Mouse (Mus musculus): ENCODE results near the gene Hdac11. TPM values are rescaled to one million over a fixed set of nuclear protein-coding genes. Genes with fewer than 3 reads are reported as not detected.

Gene Hdac11
- total and polyA plus RNA-seq, 3 experiments: 17.4 to 22.7 (median 18.4) TPM

DNA sequence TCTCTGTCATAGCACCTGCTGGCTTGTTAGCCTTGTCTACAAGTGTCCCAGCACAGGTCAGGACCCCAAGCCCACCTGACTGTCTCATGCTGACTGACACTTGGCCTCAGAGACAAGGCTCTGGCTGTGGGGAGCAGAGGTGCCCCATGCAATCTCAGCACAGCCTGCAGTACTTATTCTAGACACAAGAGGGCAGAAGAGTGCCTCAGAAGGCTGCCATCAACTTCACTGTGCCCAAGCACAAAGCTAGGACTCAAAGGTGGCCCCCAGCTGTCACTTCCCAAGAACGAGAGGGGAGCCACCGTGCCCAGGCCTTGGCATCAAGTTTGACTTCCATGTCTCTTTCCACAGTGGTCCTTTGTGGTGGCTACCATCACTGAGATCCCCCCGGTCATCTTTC lies 8.7 kb downstream of the Hdac11 start:
- peak; percentile 40; the same call in 1 of the 2 replicates for TF ChIP-seq EP300 (IDR thresholded peaks at IDR 0.05; ENCODE audit: insufficient read depth, low read depth, low read length)
- TF ChIP-seq POLR2A (IDR thresholded peaks at IDR 0.05; ENCODE audit: insufficient read depth, low read depth, low read length): no peak
- peak; percentile 99 for TF ChIP-seq CTCF (IDR thresholded peaks at IDR 0.05)
- WGBS: 42% methylated on average over 3 of the region's 3 CpGs
- H3K4me1 ChIP-seq (ENCODE audit: control insufficient read depth, insufficient read depth, low read length): no peaks in the 10 kb centered on the region
- no peak overlapping the region for H3K27ac ChIP-seq
- intact Hi-C loops (cut with DNase I): loop anchor here (1.0 to 2.0 kb wide), 3 partner anchors 112 to 250 kb away; no protein-coding TSS in a partner anchor
- no peaks in the 10 kb centered on the region for H3K27me3 ChIP-seq (ENCODE audit: control insufficient read depth, insufficient read depth, low read length)
- no peaks in the 10 kb centered on the region for H3K79me2 ChIP-seq (replicated peaks; ENCODE audit: control insufficient read depth, insufficient read depth, low read length)
- H3K9ac ChIP-seq (ENCODE audit: low read depth, low read length): no peak overlapping the region
- H3K36me3 ChIP-seq (ENCODE audit: control insufficient read depth, insufficient read depth, low read length): no peaks in the 10 kb centered on the region
- DNase-seq: peak; percentile 61 to 74
- H3K4me3 ChIP-seq: no peak overlapping the region

DNA sequence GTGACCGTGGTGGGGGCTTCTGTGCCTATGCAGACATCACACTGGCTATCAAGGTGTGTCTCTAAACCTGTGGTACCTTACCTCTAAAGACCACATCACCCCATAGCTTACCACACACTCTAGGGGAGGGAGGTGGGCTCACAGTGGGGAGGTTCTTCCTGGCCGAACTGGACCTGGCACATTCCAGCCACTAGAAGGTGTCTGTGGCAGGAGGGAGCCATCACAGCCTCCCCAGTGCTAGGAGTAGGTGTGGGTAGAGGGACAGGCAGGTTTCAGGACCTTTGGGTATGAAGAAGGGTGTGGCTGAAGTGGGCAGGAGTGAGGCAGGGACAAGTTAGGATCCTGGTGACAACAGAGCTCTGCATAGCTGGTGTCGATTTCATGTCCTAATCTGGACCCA lies 11.4 kb downstream of the Hdac11 start:
- no peak for TF ChIP-seq EP300 (IDR thresholded peaks at IDR 0.05; ENCODE audit: insufficient read depth, low read depth, low read length)
- TF ChIP-seq CTCF (IDR thresholded peaks at IDR 0.05): peak; percentile 27; the same call in 1 of the 2 replicates
- WGBS: 61% methylated on average over 3 of the region's 3 CpGs
- intact Hi-C loops (cut with DNase I): no loop called here
- no peaks in the 10 kb centered on the region for H3K4me1 ChIP-seq (ENCODE audit: control insufficient read depth, insufficient read depth, low read length)
- DNase-seq: no peak
- no peaks in the 10 kb centered on the region for H3K36me3 ChIP-seq (ENCODE audit: control insufficient read depth, insufficient read depth, low read length)
- no peak overlapping the region for H3K4me3 ChIP-seq
- no peaks in the 10 kb centered on the region for H3K27me3 ChIP-seq (ENCODE audit: control insufficient read depth, insufficient read depth, low read length)
- no peak overlapping the region for H3K27ac ChIP-seq
- no peak overlapping the region for H3K9ac ChIP-seq (ENCODE audit: low read depth, low read length)
- H3K79me2 ChIP-seq (replicated peaks; ENCODE audit: control insufficient read depth, insufficient read depth, low read length): no peaks in the 10 kb centered on the region

DNA sequence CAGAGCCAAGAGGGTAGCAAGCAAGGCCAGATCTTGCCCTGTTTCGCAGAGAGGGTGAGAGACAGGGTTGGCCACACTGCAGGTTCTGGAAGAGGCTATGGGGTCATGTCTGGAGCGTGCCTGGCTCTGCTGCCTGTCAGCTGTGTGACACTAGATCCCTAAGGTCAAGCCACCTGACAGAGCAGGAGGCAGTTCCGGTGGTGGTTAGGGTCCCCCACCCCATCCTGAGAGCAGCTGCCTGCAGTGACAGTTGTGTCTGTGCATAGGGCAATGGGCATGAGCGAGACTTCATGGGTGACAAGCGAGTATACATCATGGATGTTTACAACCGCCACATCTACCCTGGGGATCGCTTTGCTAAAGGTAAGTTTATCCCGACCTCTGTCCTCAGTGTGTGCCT lies 12.7 kb downstream of the Hdac11 start:
- Histone ChIP-seq H3K4me3 (no peak overlapping the region), H3K27me3 (ENCODE audit: control insufficient read depth, insufficient read depth, low read length) (no peaks in the 10 kb centered on the region), H3K36me3 (ENCODE audit: control insufficient read depth, insufficient read depth, low read length) (no peaks in the 10 kb centered on the region), H3K27ac (no peak overlapping the region), H3K79me2 (replicated peaks; ENCODE audit: control insufficient read depth, insufficient read depth, low read length) (no peaks in the 10 kb centered on the region), H3K9ac (ENCODE audit: low read depth, low read length) (no peak overlapping the region), H3K4me1 (ENCODE audit: control insufficient read depth, insufficient read depth, low read length) (no peaks in the 10 kb centered on the region; the same call in 1 of the 2 replicates)
- intact Hi-C loops (cut with DNase I): no loop called here
- 87% methylated on average over 8 of the region's 8 CpGs for WGBS
- TF ChIP-seq CTCF (IDR thresholded peaks at IDR 0.05): no peak
- no peak for TF ChIP-seq EP300 (IDR thresholded peaks at IDR 0.05; ENCODE audit: insufficient read depth, low read depth, low read length)
- no peak for TF ChIP-seq POLR2A (IDR thresholded peaks at IDR 0.05; ENCODE audit: insufficient read depth, low read depth, low read length)
- no peak for DNase-seq

DNA sequence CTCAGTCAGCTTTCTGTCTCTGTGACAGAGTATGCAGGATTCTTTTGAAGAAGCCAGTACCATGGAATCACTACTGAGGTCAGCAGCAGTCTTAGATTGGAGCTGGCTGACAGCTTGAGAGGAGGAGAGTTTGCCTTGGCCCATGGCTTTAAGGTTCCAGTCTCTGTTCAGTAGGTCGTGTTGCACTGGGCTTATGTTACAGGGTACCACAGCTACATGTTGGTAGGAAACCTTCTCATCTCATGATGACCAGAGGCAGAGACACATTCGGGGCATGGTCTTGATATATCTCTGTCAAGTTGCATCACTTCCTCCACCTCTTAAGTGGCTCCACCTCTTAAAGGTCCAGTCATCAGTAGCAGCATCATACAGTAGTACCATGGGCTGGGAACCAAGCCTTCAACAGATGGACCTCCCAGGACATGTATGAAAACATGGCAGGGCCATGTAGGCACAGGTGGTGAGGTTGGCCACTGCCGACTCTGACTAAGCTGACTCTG lies 15.0 kb downstream of the Hdac11 start:
- Histone ChIP-seq H3K4me1 (ENCODE audit: control insufficient read depth, insufficient read depth, low read length) (no peaks in the 10 kb centered on the region; the same call in 1 of the 2 replicates), H3K79me2 (replicated peaks; ENCODE audit: control insufficient read depth, insufficient read depth, low read length) (no peaks in the 10 kb centered on the region), H3K27ac (no peak overlapping the region), H3K9ac (ENCODE audit: low read depth, low read length) (no peak overlapping the region), H3K27me3 (ENCODE audit: control insufficient read depth, insufficient read depth, low read length) (no peaks in the 10 kb centered on the region), H3K36me3 (ENCODE audit: control insufficient read depth, insufficient read depth, low read length) (no peaks in the 10 kb centered on the region), H3K4me3 (no peak overlapping the region)
- intact Hi-C loops (cut with DNase I): no loop called here
- DNase-seq: no peak
- TF ChIP-seq POLR2A (IDR thresholded peaks at IDR 0.05; ENCODE audit: insufficient read depth, low read depth, low read length) (no peak), CTCF (IDR thresholded peaks at IDR 0.05) (no peak), EP300 (IDR thresholded peaks at IDR 0.05; ENCODE audit: insufficient read depth, low read depth, low read length) (no peak)
- 66% methylated on average over 3 of the region's 3 CpGs for WGBS

DNA sequence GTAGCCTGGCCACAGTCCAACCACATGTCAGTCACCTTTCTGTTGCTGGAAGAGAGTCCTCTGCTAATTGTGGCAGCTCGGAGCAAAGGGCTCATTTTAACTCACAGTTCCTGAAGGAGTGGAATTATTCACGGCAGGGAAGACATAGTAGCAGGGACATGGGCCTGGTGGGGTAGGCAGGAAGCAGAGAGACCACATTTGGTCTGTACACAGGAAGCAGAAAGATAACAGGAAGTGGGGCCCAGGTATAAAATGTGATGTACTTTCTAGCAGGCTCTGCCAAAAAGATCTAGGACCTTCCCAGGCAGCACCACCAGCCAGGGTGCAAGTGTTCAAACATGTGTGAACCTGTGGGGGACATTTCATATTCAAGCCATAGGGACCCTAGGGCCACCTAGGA lies 15.9 kb downstream of the Hdac11 start:
- no peak for TF ChIP-seq POLR2A (IDR thresholded peaks at IDR 0.05; ENCODE audit: insufficient read depth, low read depth, low read length)
- no peak for TF ChIP-seq EP300 (IDR thresholded peaks at IDR 0.05; ENCODE audit: insufficient read depth, low read depth, low read length)

DNA sequence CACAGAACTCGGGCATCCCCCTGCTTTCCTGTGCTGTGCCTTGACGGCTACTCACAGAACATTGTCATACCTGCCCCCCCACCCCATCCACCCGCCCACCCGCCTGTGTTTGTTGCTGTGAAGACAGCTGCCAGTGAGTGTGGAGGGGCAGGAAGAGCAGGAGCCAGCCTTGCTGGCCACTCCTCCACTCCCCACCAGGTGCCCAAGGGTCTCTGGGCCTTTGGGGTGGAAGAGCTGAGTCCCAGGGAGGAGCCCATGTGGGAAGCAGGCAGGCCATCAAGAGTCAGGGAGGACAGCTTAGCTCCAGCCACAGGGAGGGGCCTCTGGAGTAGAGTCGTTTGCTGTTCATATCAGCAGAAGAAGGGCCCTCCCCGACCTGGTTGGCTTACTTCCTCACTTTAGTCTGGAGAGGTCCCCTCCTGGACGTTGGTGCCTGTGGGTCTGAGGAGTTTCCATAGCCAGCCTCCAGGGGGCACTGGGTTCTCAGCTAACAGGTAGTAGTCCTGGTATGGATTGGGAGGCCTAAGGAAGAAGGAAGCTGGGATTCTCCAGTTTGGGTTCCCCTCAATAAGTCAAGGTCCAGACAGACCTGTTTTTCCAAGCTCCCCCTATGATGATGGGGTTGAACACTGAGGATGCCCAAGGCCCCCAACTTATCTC lies 16.9 kb downstream of the Hdac11 start:
- WGBS: 44% methylated on average over 7 of the region's 7 CpGs
- TF ChIP-seq POLR2A (IDR thresholded peaks at IDR 0.05; ENCODE audit: insufficient read depth, low read depth, low read length) (no peak), EP300 (IDR thresholded peaks at IDR 0.05; ENCODE audit: insufficient read depth, low read depth, low read length) (peak; percentile 77; the same call in 1 of the 2 replicates), CTCF (IDR thresholded peaks at IDR 0.05) (peak; percentile 82)

More for the DNA sequence above, 15.9 kb downstream of the Hdac11 start:
- no peaks in the 10 kb centered on the region; the same call in 1 of the 2 replicates for H3K4me1 ChIP-seq (ENCODE audit: control insufficient read depth, insufficient read depth, low read length)
- H3K27me3 ChIP-seq (ENCODE audit: control insufficient read depth, insufficient read depth, low read length): no peaks in the 10 kb centered on the region
- intact Hi-C loops (cut with DNase I): no loop called here
- no peaks in the 10 kb centered on the region for H3K36me3 ChIP-seq (ENCODE audit: control insufficient read depth, insufficient read depth, low read length)
- DNase-seq: no peak
- no peaks in the 10 kb centered on the region for H3K79me2 ChIP-seq (replicated peaks; ENCODE audit: control insufficient read depth, insufficient read depth, low read length)
- no peak overlapping the region for H3K9ac ChIP-seq (ENCODE audit: low read depth, low read length)
- 44% methylated on average over 2 of the region's 2 CpGs for WGBS
- H3K4me3 ChIP-seq: no peak overlapping the region
- H3K27ac ChIP-seq: no peak overlapping the region

More for the DNA sequence above, 16.9 kb downstream of the Hdac11 start:
- no peaks in the 10 kb centered on the region; the same call in 1 of the 2 replicates for H3K4me1 ChIP-seq (ENCODE audit: control insufficient read depth, insufficient read depth, low read length)
- H3K27me3 ChIP-seq (ENCODE audit: control insufficient read depth, insufficient read depth, low read length): no peaks in the 10 kb centered on the region
- H3K9ac ChIP-seq (ENCODE audit: low read depth, low read length): no peak overlapping the region
- H3K79me2 ChIP-seq (replicated peaks; ENCODE audit: control insufficient read depth, insufficient read depth, low read length): no peaks in the 10 kb centered on the region
- H3K27ac ChIP-seq: no peak overlapping the region
- H3K4me3 ChIP-seq: no peak overlapping the region
- peak; percentile 66 to 83 for DNase-seq
- intact Hi-C loops (cut with DNase I): loop anchor here (1.0 kb wide), 2 partner anchors 104 to 108 kb away; no protein-coding TSS in a partner anchor
- H3K36me3 ChIP-seq (ENCODE audit: control insufficient read depth, insufficient read depth, low read length): no peaks in the 10 kb centered on the region

All from heart, adult 2 months (tissue).